18 mouse cellular contexts compared by ENCODE assay signal in genomic region chr5:33368651-33369050, GRCm38 (mm10).
"Had no signal": no experiment of that assay in that cellular context is flagged by ENCODE, and none has a peak within 500 bp of the region (broad histone marks: within the 10 kb centered on the region; RNA-seq: fewer than 3 reads in every experiment).

No protein-coding gene starts in this region.

- H3K9me3 ChIP-seq: midbrain, embryonic 10.5 days; midbrain, embryonic 13.5 days; neural tube, embryonic 12.5 days; neural tube, embryonic 15.5 days had no signal

- H3K9ac ChIP-seq: lung, embryonic 14.5 days; midbrain, embryonic 13.5 days; neural tube, embryonic 12.5 days; neural tube, embryonic 15.5 days had no signal

- H3K27me3 ChIP-seq: midbrain, embryonic 13.5 days; neural tube, embryonic 12.5 days; neural tube, embryonic 15.5 days had no signal

- ATAC-seq: midbrain, embryonic 13.5 days; midbrain, embryonic 16.5 days had no signal

- H3K4me2 ChIP-seq: lung, embryonic 14.5 days; midbrain, embryonic 13.5 days; neural tube, embryonic 12.5 days; neural tube, embryonic 15.5 days had no signal

- H3K4me1 ChIP-seq: midbrain, embryonic 13.5 days; neural tube, embryonic 12.5 days; neural tube, embryonic 15.5 days had no signal

- H3K27ac ChIP-seq: midbrain, embryonic 10.5 days; midbrain, embryonic 13.5 days; neural tube, embryonic 12.5 days; neural tube, embryonic 15.5 days had no signal

- DNase-seq: lung, adult 18-20 months; lung, embryonic 14.5 days; lung, postnatal 10 days; lung, postnatal 4 days; retina, postnatal 1 day; right cerebral cortex, adult 18-20 months; right cerebral cortex, postnatal 25 days; right cerebral cortex, postnatal 4 days; spleen, adult 18-20 months; thymus, adult 18-20 months; thymus, postnatal 14 days; thymus, postnatal 36 days had no signal

- H3K4me3 ChIP-seq: midbrain, embryonic 10.5 days; midbrain, embryonic 13.5 days; myocyte; neural tube, embryonic 12.5 days; neural tube, embryonic 15.5 days had no signal
